Mouse (Mus musculus) mouse embryonic stem cell (cell line): ENCODE measurements around the gene Nags.

Source experiments
- in situ Hi-C, 2 experiments: fragments of 300-500 bp; cut with MboI; formaldehyde crosslinking; loops; 1 replicate in 1 of 2; 3 replicates in 1 of 2; pipeline ENCODE4 v1.14.3; 2019 to 2020; ENCODE audit warnings: low sequenced_read_pairs in 2 of 2, low pct_unique_long_range_greater_than_20kb in 1 of 2, mixed read lengths in 1 of 2; ENCODE audit not compliant: unreplicated experiment in 1 of 2

The Nags gene

GRCm38 (mm10) chr11:102193657-102194440 is 48.5 kb downstream of the Nags start:
- in situ Hi-C loops: no loop called here

- in situ Hi-C loops: no loop called here
These were observed 50.9 kb downstream of the Nags start for GRCm38 (mm10) chr11:102196018-102196797.

GRCm38 (mm10) chr11:102198245-102198644 is 52.9 kb downstream of the Nags start:
- in situ Hi-C loops: no loop called here
